Mouse (Mus musculus): ENCODE data around the gene Sstr4.

Gene Sstr4

DNA sequence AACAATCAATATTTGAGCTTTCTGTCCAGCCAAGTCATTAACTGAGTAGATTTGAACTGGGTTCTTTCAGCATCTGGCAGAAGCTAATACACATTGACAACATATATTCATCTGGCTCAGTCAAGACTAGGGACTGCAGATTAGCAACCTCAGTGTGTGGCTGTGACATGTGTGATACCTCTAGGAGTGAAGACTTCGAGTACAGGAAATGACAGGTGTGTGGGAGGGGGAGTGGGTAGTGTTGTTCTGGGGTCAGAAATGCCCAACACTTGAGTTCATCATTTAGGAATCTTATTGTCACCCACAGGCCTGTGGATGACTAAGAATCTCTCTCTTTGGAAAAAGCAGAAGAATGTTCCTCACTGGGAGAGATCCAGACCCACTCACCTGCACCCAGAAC, 26.0 kb downstream of the Sstr4 start:
- in situ Hi-C loops (cut with MboI; ENCODE audit: unreplicated experiment in 2 of 2) = no loop called here

DNA sequence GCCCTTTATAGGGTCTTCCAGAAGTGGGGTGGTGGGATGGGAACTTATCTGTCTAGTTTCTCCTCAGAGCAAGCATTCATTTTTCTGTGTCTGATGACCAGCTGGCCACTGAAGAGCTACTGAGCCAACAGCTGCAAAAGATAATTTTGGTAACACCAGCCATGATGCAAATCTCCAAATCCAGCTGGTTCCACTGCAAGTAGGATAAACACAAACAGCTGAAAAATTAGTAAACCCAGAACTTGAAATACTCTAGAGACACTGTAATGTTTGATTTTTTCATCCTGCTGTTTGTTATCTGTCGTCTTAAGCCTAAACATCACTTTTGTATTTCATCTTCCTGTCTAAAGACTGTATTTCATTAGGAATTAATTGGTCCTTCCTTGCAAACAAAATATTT, 26.6 kb downstream of the Sstr4 start:
- in situ Hi-C loops (cut with MboI; ENCODE audit: unreplicated experiment in 2 of 2) = no loop called here

DNA sequence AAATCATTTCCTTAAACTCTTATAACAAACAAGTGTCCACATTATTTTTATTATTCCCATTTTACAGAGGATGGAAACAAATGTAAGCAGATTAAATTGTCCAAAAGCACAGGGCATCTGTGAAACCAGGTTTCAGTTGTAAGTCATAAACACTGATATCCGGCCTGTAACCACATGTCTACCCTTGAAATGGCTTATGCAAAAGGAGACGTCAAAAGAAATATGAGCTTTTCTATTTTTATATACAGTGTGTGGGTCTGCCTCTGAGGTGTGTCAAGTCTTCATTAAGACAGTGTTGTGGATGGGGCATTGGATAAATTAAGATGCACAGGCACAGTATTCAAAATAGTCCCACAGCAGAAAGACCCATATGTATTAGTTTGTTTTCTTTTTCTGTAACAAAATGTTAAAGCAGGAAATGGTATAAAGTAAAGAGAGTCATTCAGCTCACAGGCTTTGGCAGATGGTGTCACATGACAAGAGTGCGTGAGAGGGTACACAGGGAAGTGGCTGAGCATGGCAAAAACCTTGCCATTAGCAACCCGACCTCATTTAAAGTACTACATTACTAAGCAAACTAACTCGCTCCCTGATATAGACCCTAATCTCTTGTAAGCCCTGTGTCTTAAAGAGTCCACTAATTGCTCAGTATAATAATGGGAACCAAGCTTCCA, 30.7 kb downstream of the Sstr4 start:
- in situ Hi-C loops (cut with MboI; ENCODE audit: unreplicated experiment in 2 of 2) = no loop called here

DNA sequence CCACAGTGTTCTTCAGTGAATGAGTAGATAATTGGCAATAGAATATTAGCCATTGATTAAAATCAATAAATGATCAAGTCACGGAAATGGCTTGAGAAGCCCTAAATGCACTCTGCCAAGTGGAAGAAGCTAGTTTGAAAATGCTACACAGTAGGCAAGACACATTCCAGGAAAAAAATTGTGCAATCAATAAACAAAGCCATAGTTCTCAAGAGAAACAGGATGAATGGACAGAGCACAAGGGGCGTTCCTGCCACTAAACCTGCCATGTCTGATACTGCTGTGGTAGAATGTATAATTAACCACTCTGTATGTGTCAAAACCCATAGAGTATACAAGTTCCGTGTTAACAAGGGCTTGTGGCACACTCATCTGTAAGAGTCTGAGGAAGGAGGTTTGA, 32.4 kb downstream of the Sstr4 start:
- in situ Hi-C loops (cut with MboI; ENCODE audit: unreplicated experiment in 2 of 2) = no loop called here

DNA sequence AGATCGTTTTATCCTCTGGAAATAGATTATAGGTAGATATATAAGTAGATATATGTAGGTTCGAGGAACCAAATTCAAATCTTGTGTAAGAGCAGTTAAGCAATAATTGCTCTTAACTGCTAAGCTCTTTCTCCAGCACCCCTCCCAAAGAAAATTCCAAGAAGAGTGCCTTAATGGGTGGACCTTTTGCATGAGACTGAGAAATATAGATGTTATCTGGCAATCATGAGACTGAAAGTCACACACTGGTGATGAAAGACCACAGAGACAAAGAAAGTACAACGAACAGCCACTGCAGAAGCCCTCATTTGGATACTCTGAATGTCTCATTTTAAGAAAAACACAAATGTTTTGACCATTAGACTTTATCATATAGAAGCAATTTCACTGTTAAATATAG, 33.4 kb downstream of the Sstr4 start:
- in situ Hi-C loops (cut with MboI; ENCODE audit: unreplicated experiment in 2 of 2) = no loop called here

DNA sequence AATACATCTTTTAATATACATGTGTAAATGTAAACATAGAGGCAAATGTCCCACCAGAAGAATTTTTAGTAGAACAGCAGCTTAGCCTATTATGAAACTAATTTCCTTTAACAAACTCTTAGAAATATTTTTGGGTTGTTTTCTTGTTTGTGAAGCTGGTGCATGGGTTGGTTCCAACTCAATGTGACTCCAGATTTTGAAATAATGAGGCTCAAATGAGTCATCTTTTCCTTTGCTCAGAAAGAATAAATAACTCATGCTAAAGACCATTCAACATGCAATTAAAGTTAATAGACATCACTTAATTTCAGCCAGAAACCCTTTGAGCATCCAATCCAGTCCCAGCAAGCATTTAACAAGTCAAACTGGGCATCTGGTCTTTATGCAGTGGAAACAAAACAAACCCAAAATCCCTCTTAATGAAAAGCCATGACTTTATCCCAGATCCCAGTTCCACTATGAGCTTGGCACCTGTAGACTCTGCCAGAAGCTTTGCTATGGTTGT, 33.9 kb downstream of the Sstr4 start:
- in situ Hi-C loops (cut with MboI; ENCODE audit: unreplicated experiment in 2 of 2) = no loop called here

DNA sequence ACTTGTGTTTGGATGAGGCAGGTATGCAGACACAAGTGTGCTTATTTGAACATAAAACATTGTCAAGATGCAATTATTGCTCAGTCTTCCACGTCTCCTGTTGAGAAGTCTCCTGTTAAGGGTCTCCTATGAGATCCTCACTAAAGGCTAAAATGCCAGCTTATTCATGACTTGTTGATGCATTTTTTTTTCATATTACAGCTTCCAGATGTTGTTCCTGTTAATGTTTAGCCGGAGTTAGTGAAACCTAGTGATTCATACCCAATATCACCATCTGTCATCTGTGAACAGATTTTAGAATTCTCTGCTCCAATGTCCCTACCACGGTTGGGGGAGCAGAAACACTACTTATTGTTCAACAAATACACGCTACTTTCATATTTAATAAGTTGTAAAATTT, 35.8 kb downstream of the Sstr4 start:
- in situ Hi-C loops (cut with MboI; ENCODE audit: unreplicated experiment in 2 of 2) = loop anchor here in 1 of 2 experiments (5.0 kb wide), 1 partner anchor 136 kb away; no protein-coding TSS in a partner anchor

DNA sequence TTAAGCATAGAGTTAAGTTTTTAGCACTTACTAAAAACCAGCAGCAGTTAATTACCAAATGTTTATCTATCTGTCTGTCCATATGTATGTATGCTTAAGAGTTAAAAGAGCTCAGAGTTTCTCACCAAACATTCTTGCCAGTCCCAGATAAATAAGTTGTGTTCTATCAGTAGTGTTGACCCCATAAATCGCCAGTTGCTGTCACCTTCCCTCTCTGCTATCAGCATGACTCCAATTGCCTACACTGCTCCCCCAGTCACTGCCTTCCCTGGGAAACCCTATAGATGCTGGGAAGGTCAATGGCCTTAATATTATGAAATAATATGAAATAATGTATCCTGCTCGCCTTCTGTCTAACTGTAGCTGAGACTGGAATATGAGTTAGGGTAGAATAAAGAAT, 37.2 kb downstream of the Sstr4 start:
- in situ Hi-C loops (cut with MboI; ENCODE audit: unreplicated experiment in 2 of 2) = loop anchor here in 1 of 2 experiments (5.0 kb wide), 1 partner anchor 135 kb away; no protein-coding TSS in a partner anchor

DNA sequence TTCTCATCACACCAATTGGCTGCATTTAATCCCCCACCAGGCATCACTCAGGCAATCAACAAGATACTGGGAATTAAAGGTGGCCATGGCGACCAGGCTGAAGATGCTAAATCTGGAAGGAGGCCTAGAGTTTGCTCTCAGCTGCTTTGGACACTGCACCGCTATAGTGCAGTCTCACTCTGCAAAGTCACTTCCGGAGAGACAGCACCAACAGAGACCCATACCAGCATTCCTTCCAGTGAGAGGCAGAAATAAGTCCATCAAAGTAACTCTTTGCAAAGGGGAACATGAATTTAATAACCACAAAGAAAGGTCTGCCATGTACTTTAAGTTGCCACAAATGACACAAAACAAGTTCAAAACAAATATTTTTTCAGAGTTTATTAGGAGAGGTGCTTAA, 41.1 kb downstream of the Sstr4 start:
- in situ Hi-C loops (cut with MboI; ENCODE audit: unreplicated experiment in 2 of 2) = no loop called here

DNA sequence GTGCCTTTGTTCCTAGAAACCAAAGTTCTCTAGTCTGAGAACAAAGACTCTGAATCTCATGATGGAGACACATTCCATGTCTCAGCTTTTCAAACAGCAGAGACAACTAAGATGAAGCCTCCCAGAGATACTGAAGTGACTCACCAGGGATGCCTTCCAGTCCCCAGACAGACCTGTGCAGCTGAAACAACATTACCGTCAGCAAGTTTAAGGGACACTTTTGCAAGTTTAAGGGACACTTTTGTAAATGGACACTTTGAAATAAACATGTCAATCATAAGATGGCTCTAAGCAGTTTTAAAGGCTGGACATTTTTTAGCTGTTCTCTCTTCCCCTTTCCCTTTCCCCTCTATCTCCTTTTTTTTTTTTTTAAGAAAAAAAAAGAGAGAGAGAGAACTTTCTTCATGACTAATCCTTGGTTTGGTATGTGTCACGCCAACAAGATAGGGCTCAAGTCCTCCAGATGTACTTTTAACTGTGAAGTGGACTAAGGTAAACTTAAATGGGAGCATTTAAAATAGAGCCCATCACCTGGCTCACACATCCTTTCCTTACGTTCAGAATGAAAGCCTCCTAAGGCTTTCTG, 44.6 kb downstream of the Sstr4 start:
- in situ Hi-C loops (cut with MboI; ENCODE audit: unreplicated experiment in 2 of 2) = loop anchor here in 1 of 2 experiments (10.0 kb wide), 1 partner anchor 95 kb away; no protein-coding TSS in a partner anchor

DNA sequence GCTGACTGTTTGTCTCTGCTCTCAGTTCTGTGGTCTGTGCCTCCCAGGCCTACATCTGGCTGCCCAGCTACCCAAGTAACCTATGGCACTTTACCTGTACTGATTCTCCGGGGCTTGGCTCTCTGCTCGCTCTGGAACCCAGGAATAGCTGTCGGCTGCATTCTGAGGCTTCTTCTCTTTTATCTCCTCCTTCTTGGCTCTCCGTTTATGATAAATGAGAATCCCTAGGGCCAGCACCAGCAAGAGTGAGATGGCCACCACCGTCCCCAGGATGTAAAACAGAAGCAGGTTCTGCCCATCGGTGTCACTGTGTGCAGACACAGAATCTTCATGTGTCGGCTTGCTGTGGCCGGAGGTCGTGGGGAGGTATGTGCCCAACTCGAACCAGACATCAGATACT, 46.3 kb downstream of the Sstr4 start:
- in situ Hi-C loops (cut with MboI; ENCODE audit: unreplicated experiment in 2 of 2) = loop anchor here in 1 of 2 experiments (10.0 kb wide), 1 partner anchor 93 kb away; no protein-coding TSS in a partner anchor

DNA sequence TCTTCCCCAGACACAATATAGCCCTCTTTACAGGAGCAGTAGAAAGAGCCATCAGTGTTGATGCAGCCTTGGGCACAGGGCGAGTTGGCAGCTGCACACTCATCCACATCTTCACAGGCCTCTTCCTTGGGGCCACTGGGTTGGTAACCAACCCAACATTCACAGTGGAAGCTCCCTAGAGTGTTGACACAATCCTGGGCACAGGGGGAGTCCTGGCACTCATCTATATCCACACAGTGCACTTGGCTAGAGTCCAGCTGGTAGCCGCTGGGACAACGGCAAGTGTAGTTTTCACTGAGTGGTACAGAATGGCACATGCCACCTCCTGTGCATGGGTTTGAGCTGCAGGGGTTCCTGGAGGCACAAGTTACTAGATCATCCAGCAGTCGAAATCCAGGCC, 47.0 kb downstream of the Sstr4 start:
- in situ Hi-C loops (cut with MboI; ENCODE audit: unreplicated experiment in 2 of 2) = loop anchor here in 1 of 2 experiments (10.0 kb wide), 1 partner anchor 93 kb away; no protein-coding TSS in a partner anchor

DNA sequence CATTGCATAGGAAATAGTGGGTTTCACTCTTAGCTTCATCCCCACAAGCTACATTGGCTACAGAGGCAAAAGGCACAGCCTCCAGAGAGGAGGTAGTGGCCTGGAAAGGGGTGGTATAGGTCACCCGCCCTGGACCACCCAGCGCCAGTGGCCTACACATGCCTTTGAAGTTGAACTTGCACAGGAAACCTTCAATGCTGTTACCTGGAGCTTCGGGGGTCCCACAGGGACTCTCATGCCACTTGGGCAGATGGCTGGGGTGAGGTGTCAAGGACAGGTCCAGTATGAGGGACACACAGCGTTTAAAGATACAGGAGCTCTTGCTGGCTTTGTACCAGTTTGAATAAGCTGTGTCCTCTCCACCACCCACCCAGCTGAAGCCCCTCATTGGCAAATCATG, 47.6 kb downstream of the Sstr4 start:
- in situ Hi-C loops (cut with MboI; ENCODE audit: unreplicated experiment in 2 of 2) = loop anchor here in 1 of 2 experiments (10.0 kb wide), 1 partner anchor 92 kb away; no protein-coding TSS in a partner anchor

DNA sequence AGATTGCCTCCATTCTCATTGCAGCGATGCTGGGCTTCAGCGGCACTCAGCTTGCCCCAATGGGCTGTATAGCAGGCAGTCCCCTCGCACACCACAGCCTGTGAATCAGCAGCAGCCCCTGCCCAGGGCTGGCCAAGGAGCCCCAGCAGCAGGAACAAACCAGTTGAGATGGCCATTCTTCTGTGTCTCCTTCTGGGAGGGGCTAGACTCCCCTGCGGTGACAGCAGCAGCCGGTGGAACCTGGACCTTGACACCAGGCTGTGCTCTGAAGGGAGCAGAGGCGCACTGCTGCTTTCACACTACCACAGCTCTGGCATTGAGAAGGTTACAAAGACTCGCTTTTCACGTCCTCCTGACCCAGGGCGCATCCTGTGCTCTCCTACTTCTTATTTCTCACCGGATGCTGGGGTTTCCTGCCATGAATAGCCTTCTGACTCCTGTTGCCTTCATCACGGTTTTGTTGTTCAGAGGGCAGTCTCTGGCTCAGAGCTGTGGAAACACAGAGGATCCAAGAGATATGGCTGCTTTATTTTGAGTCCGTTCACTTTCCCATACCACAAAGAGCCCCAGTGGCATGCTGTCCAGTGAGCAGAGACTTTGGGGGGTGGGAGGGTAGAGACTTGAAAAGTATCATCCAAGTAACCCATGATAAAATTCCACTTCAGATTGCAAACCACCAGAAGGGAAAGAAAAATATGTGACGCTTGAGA, 48.3 kb downstream of the Sstr4 start, which contains the start of gene Cd93:
Gene Cd93 (minus strand): TSS at position 315 of the 710 bp plus-strand sequence.
- in situ Hi-C loops (cut with MboI; ENCODE audit: unreplicated experiment in 2 of 2) = loop anchor here in 1 of 2 experiments (10.0 kb wide), 1 partner anchor 91 kb away; no protein-coding TSS in a partner anchor

DNA sequence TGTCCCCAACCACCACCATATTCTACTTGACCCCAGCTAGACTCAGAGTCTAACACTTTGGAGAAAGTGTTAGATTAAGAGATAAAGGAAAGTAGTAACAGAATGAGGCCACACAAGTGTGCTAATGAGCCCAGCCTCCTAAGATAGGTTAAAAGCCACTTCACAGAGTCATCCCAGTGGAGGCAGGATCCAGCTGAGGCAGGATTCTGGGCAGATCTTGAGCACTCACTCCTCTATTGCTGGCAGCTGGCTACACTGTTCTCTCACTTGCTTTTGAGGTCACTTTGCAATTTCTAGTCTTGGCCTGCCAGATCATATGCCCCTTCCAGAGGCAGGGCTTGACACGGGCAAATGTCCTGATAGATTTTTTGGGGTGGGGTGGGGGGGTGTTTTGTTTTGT, 49.3 kb downstream of the Sstr4 start:
- in situ Hi-C loops (cut with MboI; ENCODE audit: unreplicated experiment in 2 of 2) = loop anchor here in 1 of 2 experiments (10.0 kb wide), 1 partner anchor 90 kb away; no protein-coding TSS in a partner anchor

DNA sequence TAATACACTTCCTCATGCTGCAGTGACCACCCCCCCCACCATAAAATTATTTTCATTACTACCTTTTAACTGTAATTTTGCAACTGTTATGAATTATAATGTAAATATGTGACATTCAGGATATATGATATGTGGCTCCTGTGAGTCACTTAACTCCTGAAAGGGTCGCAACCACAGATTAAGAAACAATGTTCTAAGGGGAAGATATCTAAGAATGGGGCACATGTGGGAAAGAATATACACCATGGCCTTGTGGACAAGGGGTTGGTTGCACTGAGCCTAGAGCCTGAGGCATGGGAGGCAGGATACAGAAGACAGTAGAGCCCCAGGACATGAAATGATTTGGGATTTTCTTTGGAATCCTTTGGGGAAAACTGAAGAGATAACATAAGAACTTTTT, 50.5 kb downstream of the Sstr4 start:
- in situ Hi-C loops (cut with MboI; ENCODE audit: unreplicated experiment in 2 of 2) = loop anchor here in 1 of 2 experiments (10.0 kb wide), 1 partner anchor 89 kb away; no protein-coding TSS in a partner anchor
